Mouse (Mus musculus): ENCODE data around the gene Ssmem1. TPM values are rescaled to one million over a fixed set of nuclear protein-coding genes. Genes with fewer than 3 reads are reported as not detected.

Gene Ssmem1
- polyA plus RNA-seq, 1 experiment from 2014 or later = not detected

DNA sequence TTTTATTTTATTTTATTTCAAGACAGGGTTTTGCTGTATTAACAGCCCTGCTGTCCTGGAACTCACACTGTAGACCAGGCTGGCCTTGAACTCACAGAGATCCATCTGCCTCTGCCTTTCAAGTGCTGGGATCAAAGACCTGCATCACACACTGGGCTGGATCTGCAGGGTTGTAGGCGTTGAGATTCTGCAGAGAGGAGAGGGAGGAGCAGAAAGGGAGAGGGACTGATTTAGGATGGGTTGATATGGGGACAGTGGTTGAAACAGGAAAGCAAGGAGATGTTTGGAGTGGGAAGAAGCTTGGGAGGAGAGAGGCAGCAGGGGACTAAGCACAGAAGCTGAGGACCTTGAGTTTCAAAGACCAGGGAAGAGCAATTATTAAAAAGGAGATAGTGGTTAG is 50.1 kb downstream of the Ssmem1 start:
- Histone ChIP-seq H3K36me3 (no peaks in the 10 kb centered on the region), H3K27ac (no peak overlapping the region), H3K4me2 (replicated peaks) (no peak overlapping the region), H3K4me1 (replicated peaks) (no peaks in the 10 kb centered on the region), H3K27me3 (no peaks in the 10 kb centered on the region), H3K4me3 (replicated peaks) (no peak overlapping the region), H3K9me3 (no peaks in the 10 kb centered on the region), H3K9ac (replicated peaks) (no peak overlapping the region)
- no peak for ATAC-seq
- WGBS = 50% methylated on average over 1 of the region's 1 CpGs

DNA sequence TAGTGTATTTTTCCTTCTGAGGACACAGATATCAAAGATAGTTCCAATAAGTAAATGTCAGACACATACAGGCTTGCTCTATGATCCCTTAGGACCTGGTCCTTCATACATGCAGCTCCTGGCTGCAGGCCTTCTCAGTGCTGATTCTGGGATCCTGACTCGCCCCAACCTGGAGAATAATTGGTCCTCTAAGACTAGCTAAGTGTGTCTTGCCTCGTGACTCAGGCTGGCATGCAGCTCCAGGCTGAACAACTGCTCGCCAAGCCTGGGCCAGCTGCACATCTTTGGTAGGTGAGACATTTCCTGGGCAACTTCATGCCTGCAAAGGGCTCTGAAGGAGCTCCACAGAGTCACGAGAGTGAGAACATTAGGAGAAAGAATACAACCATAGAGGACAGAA is 52.5 kb downstream of the Ssmem1 start:
- ATAC-seq = no peak
- H3K4me1 ChIP-seq (replicated peaks) = no peaks in the 10 kb centered on the region
- no peaks in the 10 kb centered on the region for H3K9me3 ChIP-seq
- H3K4me2 ChIP-seq (replicated peaks) = no peak overlapping the region
- no peak overlapping the region for H3K9ac ChIP-seq (replicated peaks)
- no peaks in the 10 kb centered on the region for H3K27me3 ChIP-seq
- no peak overlapping the region for H3K4me3 ChIP-seq (replicated peaks)
- no peaks in the 10 kb centered on the region for H3K36me3 ChIP-seq
- WGBS = 79% methylated on average over 4 of the region's 4 CpGs
- H3K27ac ChIP-seq = no peak overlapping the region

DNA sequence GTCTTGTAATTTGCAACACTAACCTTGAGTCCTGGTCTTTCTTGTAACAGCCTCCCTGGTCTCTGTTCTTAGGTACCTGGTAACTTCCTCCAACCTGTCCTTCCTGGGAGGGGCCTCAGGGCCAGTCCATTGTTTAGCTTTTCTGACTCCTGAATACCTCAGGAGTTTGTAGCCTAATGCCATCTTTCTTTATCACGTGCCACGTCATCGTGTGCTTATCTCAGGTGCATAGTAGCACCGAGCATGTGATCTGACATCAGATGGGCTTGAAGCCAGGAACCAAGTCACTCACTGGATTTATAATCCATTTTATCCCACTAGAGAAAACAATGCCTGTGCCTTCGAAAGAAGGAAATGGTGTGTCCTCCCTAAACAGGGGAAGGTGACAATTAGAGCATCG is 53.9 kb downstream of the Ssmem1 start:
- no peaks in the 10 kb centered on the region for H3K36me3 ChIP-seq
- H3K9me3 ChIP-seq = no peaks in the 10 kb centered on the region
- H3K27me3 ChIP-seq = no peaks in the 10 kb centered on the region
- ATAC-seq = no peak
- no peak overlapping the region for H3K27ac ChIP-seq
- H3K9ac ChIP-seq (replicated peaks) = no peak overlapping the region
- 90% methylated on average over 6 of the region's 6 CpGs for WGBS
- no peaks in the 10 kb centered on the region for H3K4me1 ChIP-seq (replicated peaks)
- no peak overlapping the region for H3K4me3 ChIP-seq (replicated peaks)
- H3K4me2 ChIP-seq (replicated peaks) = no peak overlapping the region

DNA sequence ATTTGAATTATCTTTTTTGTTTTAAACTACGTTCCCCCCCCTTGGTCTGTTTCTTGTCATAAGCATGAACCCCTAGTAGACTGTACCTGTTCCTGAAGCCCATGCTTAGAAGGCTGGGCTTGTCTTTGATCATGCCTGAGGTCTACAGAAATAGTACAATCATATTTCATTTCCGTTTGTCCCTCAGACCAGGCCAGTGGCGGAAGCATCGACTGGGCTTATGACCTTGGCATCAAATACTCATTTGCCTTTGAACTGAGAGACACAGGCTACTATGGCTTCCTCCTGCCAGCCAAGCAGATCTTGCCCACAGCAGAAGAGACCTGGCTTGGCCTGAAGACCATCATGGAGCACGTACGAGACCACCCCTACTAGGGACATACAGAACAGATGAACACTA is 54.4 kb downstream of the Ssmem1 start:
- Histone ChIP-seq H3K4me2 (replicated peaks) (no peak overlapping the region), H3K9me3 (no peaks in the 10 kb centered on the region), H3K27me3 (no peaks in the 10 kb centered on the region), H3K9ac (replicated peaks) (no peak overlapping the region), H3K4me1 (replicated peaks) (no peaks in the 10 kb centered on the region), H3K27ac (no peak overlapping the region), H3K4me3 (replicated peaks) (no peak overlapping the region), H3K36me3 (no peaks in the 10 kb centered on the region)
- ATAC-seq = no peak
- WGBS = 92% methylated on average over 6 of the region's 6 CpGs

- 79% methylated on average over 5 of the region's 5 CpGs for WGBS
- Histone ChIP-seq H3K4me2 (replicated peaks) (no peak within 1 kb of the TSS), H3K4me3 (replicated peaks) (no peak within 1 kb of the TSS), H3K4me1 (replicated peaks) (peaks cover 10% of the 10 kb centered on the region), H3K9ac (replicated peaks) (no peak within 1 kb of the TSS), H3K36me3 (no peaks in the 10 kb centered on the region), H3K27me3 (no peaks in the 10 kb centered on the region), H3K27ac (no peak within 1 kb of the TSS), H3K9me3 (no peaks in the 10 kb centered on the region)
- ATAC-seq = no peak
These were observed 58.4 kb downstream of the Ssmem1 start, which contains the start of gene Cpa4 for GRCm38 (mm10) chr6:30568069-30568468. Cpa4 (plus strand) TSS chr6:30568369.

DNA sequence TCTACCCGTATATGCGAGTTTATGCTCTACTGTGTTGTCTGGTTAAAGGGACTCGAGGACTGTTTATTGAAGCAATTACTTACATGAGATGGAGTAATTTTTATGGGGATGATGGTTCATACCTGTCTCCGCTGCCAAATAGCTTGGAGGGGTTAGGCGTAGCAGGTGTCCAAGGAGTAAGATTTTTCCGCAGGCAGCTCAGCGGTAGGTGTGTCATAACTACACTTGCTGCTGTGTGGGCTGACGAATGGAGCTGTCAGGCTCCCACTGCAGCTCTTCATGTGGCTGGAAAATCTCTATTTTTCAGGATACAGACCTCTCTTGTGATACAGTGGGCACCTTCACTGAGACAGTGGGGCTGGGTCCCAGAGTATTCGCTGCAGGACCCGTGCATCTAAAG is 59.7 kb downstream of the Ssmem1 start:
- H3K36me3 ChIP-seq = no peaks in the 10 kb centered on the region
- peaks cover 17% of the 10 kb centered on the region for H3K4me1 ChIP-seq (replicated peaks)
- no peak overlapping the region for H3K9ac ChIP-seq (replicated peaks)
- ATAC-seq = no peak
- H3K27me3 ChIP-seq = no peaks in the 10 kb centered on the region
- H3K4me3 ChIP-seq (replicated peaks) = no peak overlapping the region
- H3K9me3 ChIP-seq = no peaks in the 10 kb centered on the region
- no peak overlapping the region for H3K4me2 ChIP-seq (replicated peaks)
- H3K27ac ChIP-seq = no peak overlapping the region
- WGBS = 92% methylated on average over 10 of the region's 10 CpGs

Other genes starting within 250 kb of the Ssmem1 start
- 57.6 and 66.0 TPM in 2 replicates for gene Ube2h, start 205.3 kb upstream of the Ssmem1 start, polyA plus RNA-seq (2015; fragmentation: Nextera tagmentation; extraction: Ambion mirVana)
- 66.7 and 68.4 TPM in 2 replicates for gene Zc3hc1, start 118.8 kb upstream of the Ssmem1 start, polyA plus RNA-seq (2015; fragmentation: Nextera tagmentation; extraction: Ambion mirVana)
- 35.2 and 35.6 TPM in 2 replicates for gene Klhdc10, start 108.0 kb upstream of the Ssmem1 start, polyA plus RNA-seq (2015; fragmentation: Nextera tagmentation; extraction: Ambion mirVana)
- 42.0 and 42.1 TPM in 2 replicates for gene Tmem209, start 66 bp upstream of the Ssmem1 start, polyA plus RNA-seq (2015; fragmentation: Nextera tagmentation; extraction: Ambion mirVana)
- gene Cpa2, start 31.7 kb downstream of the Ssmem1 start, polyA plus RNA-seq (2015; fragmentation: Nextera tagmentation; extraction: Ambion mirVana) = 7.1 and 8.5 TPM in 2 replicates
- 2.4 and 2.5 TPM in 2 replicates for gene Cpa4, start 58.5 kb downstream of the Ssmem1 start, polyA plus RNA-seq (2015; fragmentation: Nextera tagmentation; extraction: Ambion mirVana)
- 0.10 TPM in 1 of 2 replicates, not detected in the other for gene Cpa5, start 101.2 kb downstream of the Ssmem1 start, polyA plus RNA-seq (2015; fragmentation: Nextera tagmentation; extraction: Ambion mirVana)
- 0.63 and 0.79 TPM in 2 replicates for gene Cpa1, start 129.4 kb downstream of the Ssmem1 start, polyA plus RNA-seq (2015; fragmentation: Nextera tagmentation; extraction: Ambion mirVana)
- gene Cep41, start 183.9 kb downstream of the Ssmem1 start, polyA plus RNA-seq (2015; fragmentation: Nextera tagmentation; extraction: Ambion mirVana) = 15.5 and 17.1 TPM in 2 replicates
- 409 and 424 TPM in 2 replicates for gene Mest, start 213.7 kb downstream of the Ssmem1 start, polyA plus RNA-seq (2015; fragmentation: Nextera tagmentation; extraction: Ambion mirVana)

Measured in midbrain, embryonic 13.5 days (tissue).